Mouse (Mus musculus): ENCODE results near the gene Tnrc6b. TPM values are rescaled to one million over a fixed set of nuclear protein-coding genes. Genes with fewer than 3 reads are reported as not detected.

Gene Tnrc6b
- total and polyA plus RNA-seq, 3 experiments, result 14.2 to 146 (median 24.5) TPM

DNA sequence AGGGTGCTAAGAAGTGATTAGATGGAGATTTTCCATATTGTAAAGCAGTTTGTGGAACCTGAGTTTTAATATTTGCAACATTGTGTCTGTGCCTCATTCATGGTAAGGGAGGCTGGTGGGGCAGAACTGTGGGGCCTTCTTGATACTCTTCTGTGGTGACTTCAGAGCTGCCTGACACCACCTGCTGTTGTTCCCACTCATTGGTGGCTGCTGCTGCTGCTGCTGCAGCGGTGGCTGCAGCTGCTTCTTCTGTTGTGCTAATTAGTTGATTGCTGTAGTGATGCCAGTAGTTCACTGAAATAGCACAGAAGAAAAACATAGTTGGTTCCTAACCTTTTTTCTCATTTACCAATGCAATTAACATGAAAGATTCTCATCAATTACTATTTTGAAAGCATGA lies 111.2 kb downstream of the Tnrc6b start:
- no peaks in the 10 kb centered on the region for H3K9me3 ChIP-seq (replicated peaks)
- ATAC-seq (ENCODE audit: extremely low read depth, insufficient number of reproducible peaks, low FRiP score, poor library complexity, severe bottlenecking), result no peak
- H3K36me3 ChIP-seq (replicated peaks), result peaks cover 40% of the 10 kb centered on the region
- no peak for TF ChIP-seq POLR2AphosphoS5 (IDR thresholded peaks at IDR 0.05; ENCODE audit: insufficient replicate concordance, low read depth, low read length)
- no peak for TF ChIP-seq GATA2 (IDR thresholded peaks at IDR 0.05; ENCODE audit: borderline replicate concordance, low read depth, low read length)
- TF ChIP-seq CTCF (IDR thresholded peaks at IDR 0.05; ENCODE audit: low read depth, low read length), result no peak
- no peak for TF ChIP-seq GATA1 (IDR thresholded peaks at IDR 0.05; ENCODE audit: borderline replicate concordance, low read length)
- no peak for TF ChIP-seq TAL1 (conservative IDR thresholded peaks at IDR 0.05; ENCODE audit: low read depth, low read length)
- H3K27me3 ChIP-seq (ENCODE audit: insufficient read depth, low read length), result no peaks in the 10 kb centered on the region
- DNase-seq (ENCODE audit: low spot score), result no peak
- peaks cover 25% of the 10 kb centered on the region for H3K4me1 ChIP-seq (ENCODE audit: insufficient read depth, low read depth, low read length)
- no peak overlapping the region for H3K4me3 ChIP-seq (ENCODE audit: low read depth, low read length)

DNA sequence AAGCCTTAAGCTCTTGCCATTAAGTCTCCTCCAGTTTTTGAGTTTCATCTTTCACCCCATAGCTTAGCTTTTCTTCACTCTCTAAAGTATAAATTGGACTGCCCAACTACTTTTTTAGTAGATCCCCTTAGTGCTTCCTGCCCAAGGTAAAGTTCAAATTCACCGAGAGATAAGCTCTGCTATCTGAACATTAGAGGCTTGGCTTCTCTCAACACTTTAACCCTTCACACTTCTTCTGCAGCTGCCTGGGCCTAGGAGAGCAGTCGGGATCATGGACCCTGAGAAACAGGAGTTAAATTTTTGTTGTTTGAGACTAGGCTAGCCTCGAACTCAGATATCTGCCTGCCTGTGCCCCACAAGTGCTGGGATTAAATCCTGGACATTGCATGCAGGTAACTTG lies 120.1 kb downstream of the Tnrc6b start:
- no peaks in the 10 kb centered on the region for H3K9me3 ChIP-seq (replicated peaks)
- no peaks in the 10 kb centered on the region for H3K27me3 ChIP-seq (ENCODE audit: insufficient read depth, low read length)
- no peak for TF ChIP-seq GATA1 (IDR thresholded peaks at IDR 0.05; ENCODE audit: borderline replicate concordance, low read length)
- TF ChIP-seq CTCF (IDR thresholded peaks at IDR 0.05; ENCODE audit: low read depth, low read length), result no peak
- no peak for TF ChIP-seq GATA2 (IDR thresholded peaks at IDR 0.05; ENCODE audit: borderline replicate concordance, low read depth, low read length)
- TF ChIP-seq POLR2AphosphoS5 (IDR thresholded peaks at IDR 0.05; ENCODE audit: insufficient replicate concordance, low read depth, low read length), result no peak
- TF ChIP-seq TAL1 (conservative IDR thresholded peaks at IDR 0.05; ENCODE audit: low read depth, low read length), result no peak
- H3K4me3 ChIP-seq (ENCODE audit: low read depth, low read length), result no peak overlapping the region
- peaks cover 36% of the 10 kb centered on the region for H3K36me3 ChIP-seq (replicated peaks)
- ATAC-seq (ENCODE audit: extremely low read depth, insufficient number of reproducible peaks, low FRiP score, poor library complexity, severe bottlenecking), result no peak
- peaks cover 14% of the 10 kb centered on the region; the same call in 1 of the 2 replicates for H3K4me1 ChIP-seq (ENCODE audit: insufficient read depth, low read depth, low read length)
- no peak for DNase-seq (ENCODE audit: low spot score)

DNA sequence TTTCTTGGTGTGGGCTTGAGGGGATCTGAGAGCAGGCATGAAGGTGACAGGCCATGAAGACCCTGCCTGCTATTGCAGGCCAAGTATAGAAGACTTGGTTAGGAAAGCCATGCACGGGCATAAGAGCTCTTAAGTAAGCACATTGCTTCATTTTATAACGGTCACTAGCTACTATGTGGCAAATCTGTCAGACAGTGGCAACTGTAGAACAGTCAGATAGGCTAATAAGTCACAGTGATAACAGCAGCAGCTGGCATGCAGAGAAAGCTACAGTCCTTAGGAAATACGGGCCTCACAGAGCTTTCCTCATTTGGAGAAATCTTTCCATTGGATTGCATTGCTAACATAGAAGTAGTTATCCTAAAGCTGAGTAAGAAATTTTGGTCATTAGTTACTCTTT lies 121.7 kb downstream of the Tnrc6b start:
- DNase-seq (ENCODE audit: low spot score) (no peak), ATAC-seq (ENCODE audit: extremely low read depth, insufficient number of reproducible peaks, low FRiP score, poor library complexity, severe bottlenecking) (no peak)
- Histone ChIP-seq H3K27me3 (ENCODE audit: insufficient read depth, low read length) (no peaks in the 10 kb centered on the region), H3K4me3 (ENCODE audit: low read depth, low read length) (no peak overlapping the region), H3K36me3 (replicated peaks) (peaks cover 42% of the 10 kb centered on the region), H3K4me1 (ENCODE audit: insufficient read depth, low read depth, low read length) (peaks cover 11% of the 10 kb centered on the region; the same call in 1 of the 2 replicates), H3K9me3 (replicated peaks) (no peaks in the 10 kb centered on the region)
- no peak for TF ChIP-seq POLR2AphosphoS5 (IDR thresholded peaks at IDR 0.05; ENCODE audit: insufficient replicate concordance, low read depth, low read length)

GRCm38 (mm10) chr15:80836246-80836645 lies 125.1 kb downstream of the Tnrc6b start:
- H3K4me1 ChIP-seq (ENCODE audit: insufficient read depth, low read depth, low read length), result peaks cover 15% of the 10 kb centered on the region

DNA sequence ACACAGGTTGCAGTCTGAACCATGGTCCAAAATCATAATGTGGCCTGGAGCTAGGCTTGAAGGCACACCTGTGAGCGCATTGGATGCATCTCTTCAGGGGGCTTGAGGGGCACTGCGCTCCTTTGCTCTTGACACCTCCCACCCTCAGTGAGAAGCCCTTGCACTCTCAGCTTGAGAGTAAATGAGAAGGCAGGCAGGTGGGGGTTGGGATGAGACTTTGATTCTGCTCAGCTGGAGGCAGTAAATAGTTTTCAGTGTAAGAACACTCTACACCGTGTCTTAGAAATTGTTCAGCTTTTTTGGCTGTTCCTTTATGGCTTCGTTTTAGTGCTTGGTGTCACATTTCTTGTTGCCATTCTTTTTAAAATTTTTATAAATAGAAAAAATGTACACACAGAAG lies 127.7 kb downstream of the Tnrc6b start:
- Histone ChIP-seq H3K27me3 (ENCODE audit: insufficient read depth, low read length) (no peaks in the 10 kb centered on the region), H3K4me1 (ENCODE audit: insufficient read depth, low read depth, low read length) (peaks cover 21% of the 10 kb centered on the region), H3K36me3 (replicated peaks) (peaks cover 48% of the 10 kb centered on the region), H3K4me3 (ENCODE audit: low read depth, low read length) (no peak overlapping the region), H3K9me3 (replicated peaks) (no peaks in the 10 kb centered on the region)
- TF ChIP-seq POLR2AphosphoS5 (IDR thresholded peaks at IDR 0.05; ENCODE audit: insufficient replicate concordance, low read depth, low read length) (no peak), GATA1 (IDR thresholded peaks at IDR 0.05; ENCODE audit: borderline replicate concordance, low read length) (no peak), TAL1 (conservative IDR thresholded peaks at IDR 0.05; ENCODE audit: low read depth, low read length) (no peak), CTCF (IDR thresholded peaks at IDR 0.05; ENCODE audit: low read depth, low read length) (no peak), GATA2 (IDR thresholded peaks at IDR 0.05; ENCODE audit: borderline replicate concordance, low read depth, low read length) (no peak)
- no peak for DNase-seq (ENCODE audit: low spot score)
- no peak for ATAC-seq (ENCODE audit: extremely low read depth, insufficient number of reproducible peaks, low FRiP score, poor library complexity, severe bottlenecking)

More at GRCm38 (mm10) chr15:80836246-80836645, 125.1 kb downstream of the Tnrc6b start:
- DNase-seq (ENCODE audit: low spot score) (no peak), ATAC-seq (ENCODE audit: extremely low read depth, insufficient number of reproducible peaks, low FRiP score, poor library complexity, severe bottlenecking) (no peak)
- no peaks in the 10 kb centered on the region for H3K27me3 ChIP-seq (ENCODE audit: insufficient read depth, low read length)
- TF ChIP-seq GATA1 (IDR thresholded peaks at IDR 0.05; ENCODE audit: borderline replicate concordance, low read length) (no peak), POLR2AphosphoS5 (IDR thresholded peaks at IDR 0.05; ENCODE audit: insufficient replicate concordance, low read depth, low read length) (no peak), CTCF (IDR thresholded peaks at IDR 0.05; ENCODE audit: low read depth, low read length) (no peak), TAL1 (conservative IDR thresholded peaks at IDR 0.05; ENCODE audit: low read depth, low read length) (no peak), GATA2 (IDR thresholded peaks at IDR 0.05; ENCODE audit: borderline replicate concordance, low read depth, low read length) (no peak)
- peaks cover 45% of the 10 kb centered on the region for H3K36me3 ChIP-seq (replicated peaks)
- H3K4me3 ChIP-seq (ENCODE audit: low read depth, low read length), result no peak overlapping the region
- H3K9me3 ChIP-seq (replicated peaks), result no peaks in the 10 kb centered on the region

- TF ChIP-seq TAL1 (conservative IDR thresholded peaks at IDR 0.05; ENCODE audit: low read depth, low read length) (no peak), GATA2 (IDR thresholded peaks at IDR 0.05; ENCODE audit: borderline replicate concordance, low read depth, low read length) (no peak), CTCF (IDR thresholded peaks at IDR 0.05; ENCODE audit: low read depth, low read length) (no peak), POLR2AphosphoS5 (IDR thresholded peaks at IDR 0.05; ENCODE audit: insufficient replicate concordance, low read depth, low read length) (no peak), GATA1 (IDR thresholded peaks at IDR 0.05; ENCODE audit: borderline replicate concordance, low read length) (no peak)
- Histone ChIP-seq H3K4me3 (ENCODE audit: low read depth, low read length) (no peak overlapping the region), H3K36me3 (replicated peaks) (peaks cover 48% of the 10 kb centered on the region), H3K9me3 (replicated peaks) (no peaks in the 10 kb centered on the region), H3K27me3 (ENCODE audit: insufficient read depth, low read length) (no peaks in the 10 kb centered on the region), H3K4me1 (ENCODE audit: insufficient read depth, low read depth, low read length) (peaks cover 23% of the 10 kb centered on the region)
- ATAC-seq (ENCODE audit: extremely low read depth, insufficient number of reproducible peaks, low FRiP score, poor library complexity, severe bottlenecking) (no peak), DNase-seq (ENCODE audit: low spot score) (no peak)
Measured at GRCm38 (mm10) chr15:80839653-80840420, 128.7 kb downstream of the Tnrc6b start.
